Comparison of ENCODE assay signal across 8 mouse cellular contexts in the genomic region with DNA sequence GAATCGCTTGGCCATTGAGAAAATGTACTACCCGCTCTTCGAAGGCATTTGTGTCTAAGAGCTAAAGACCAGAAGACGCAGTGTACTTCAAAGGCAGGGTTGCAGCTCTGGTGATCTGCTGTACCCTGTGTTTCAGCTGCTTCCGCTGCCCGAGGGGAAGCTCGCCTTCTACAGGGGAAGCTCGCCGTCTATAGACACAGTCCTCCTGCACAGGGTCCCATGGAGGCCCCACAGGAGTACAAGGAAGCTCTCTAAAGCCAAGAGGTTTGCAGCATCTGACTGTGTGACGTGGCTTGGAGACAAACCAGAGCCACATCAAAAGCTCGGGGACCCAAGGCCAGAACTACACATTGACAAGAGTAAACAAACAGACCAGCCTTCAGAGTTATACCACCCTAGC.
DNase-seq lines count a peak whose midpoint lies in the region; ATAC-seq and TF ChIP-seq lines count a peak whose summit lies in the region.

No protein-coding gene starts in this region.

- no peaks in the 10 kb centered on the region for H3K36me3 ChIP-seq in embryonic facial prominence, embryonic 11.5 days (replicated peaks; ENCODE audit: control insufficient read depth, insufficient read depth, low read depth, low read length)
- H3K36me3 ChIP-seq in hindbrain, embryonic 14.5 days (replicated peaks; ENCODE audit: control insufficient read depth, insufficient read depth), result no peaks in the 10 kb centered on the region

- H3K4me3 ChIP-seq in lung, adult 2 months (replicated peaks; ENCODE audit: extremely low read depth, low read depth, low read length), result no peak overlapping the region
- H3K4me3 ChIP-seq in embryonic facial prominence, embryonic 11.5 days (ENCODE audit: low read depth, low read length), result no peak overlapping the region
- no peak overlapping the region for H3K4me3 ChIP-seq in hindbrain, embryonic 14.5 days (replicated peaks; ENCODE audit: low read length)

- no peak for ATAC-seq in embryonic facial prominence, embryonic 11.5 days (replicated peaks; ENCODE audit: insufficient number of reproducible peaks, low FRiP score, low TSS enrichment, low read depth)
- ATAC-seq in hindbrain, embryonic 14.5 days (ENCODE audit: low FRiP score), result no peak

- 31% methylated on average over 11 of the region's 11 CpGs for WGBS in lung, adult 2 months
- 45% methylated on average over 11 of the region's 11 CpGs for WGBS in embryonic facial prominence, embryonic 11.5 days
- 72% methylated on average over 11 of the region's 11 CpGs for WGBS in hindbrain, embryonic 14.5 days

- no peak for TF ChIP-seq POLR2A in lung, adult 2 months (IDR thresholded peaks at IDR 0.05; ENCODE audit: borderline replicate concordance, extremely low read depth, low read depth, low read length)

- no peaks in the 10 kb centered on the region for H3K27me3 ChIP-seq in embryonic facial prominence, embryonic 11.5 days (ENCODE audit: control insufficient read depth, insufficient read depth, low read length)
- no peaks in the 10 kb centered on the region for H3K27me3 ChIP-seq in hindbrain, embryonic 14.5 days (ENCODE audit: control insufficient read depth, insufficient read depth, low read length)

- H3K4me1 ChIP-seq in lung, adult 2 months (ENCODE audit: control insufficient read depth, insufficient read depth, low read length), result no peaks in the 10 kb centered on the region
- no peaks in the 10 kb centered on the region; the same call in 1 of the 2 replicates for H3K4me1 ChIP-seq in embryonic facial prominence, embryonic 11.5 days (ENCODE audit: control insufficient read depth, insufficient read depth, low read length)
- H3K4me1 ChIP-seq in hindbrain, embryonic 14.5 days (replicated peaks; ENCODE audit: control insufficient read depth, insufficient read depth, low read length), result no peaks in the 10 kb centered on the region

- no peaks in the 10 kb centered on the region; the same call in 1 of the 2 replicates for H3K9me3 ChIP-seq in embryonic facial prominence, embryonic 11.5 days (replicated peaks; ENCODE audit: control insufficient read depth, low read length)
- peaks cover 16% of the 10 kb centered on the region; the same call in 1 of the 2 replicates for H3K9me3 ChIP-seq in hindbrain, embryonic 14.5 days (ENCODE audit: control insufficient read depth, low read length)

- DNase-seq in lung, adult 18-20 months, result peak; percentile 9 to 19
- DNase-seq in lung, adult 2 months, result no peak
- DNase-seq in embryonic facial prominence, embryonic 11.5 days (ENCODE audit: low spot score), result peak; percentile 29
- DNase-seq in hindbrain, embryonic 14.5 days (ENCODE audit: low spot score), result no peak
- peak; percentile 45 for DNase-seq in lung, postnatal 10 days
- DNase-seq in right cerebral cortex, postnatal 10 days (ENCODE audit: low spot score in 2 of 2), result no peak
- DNase-seq in right cerebral cortex, postnatal 4 days, result no peak
- no peak for DNase-seq in retina, postnatal 1 day

- peak overlapping the region; percentile 59; the same call in 1 of the 2 replicates for H3K27ac ChIP-seq in embryonic facial prominence, embryonic 11.5 days (replicated peaks; ENCODE audit: low read depth, low read length)
- H3K27ac ChIP-seq in hindbrain, embryonic 14.5 days, result peak overlapping the region; percentile 41; the same call in 1 of the 2 replicates

- no peak overlapping the region for H3K9ac ChIP-seq in embryonic facial prominence, embryonic 11.5 days (replicated peaks; ENCODE audit: low read length)
- no peak overlapping the region for H3K9ac ChIP-seq in hindbrain, embryonic 14.5 days

- no peak overlapping the region for H3K4me2 ChIP-seq in embryonic facial prominence, embryonic 11.5 days (ENCODE audit: low read depth, low read length)
- no peak overlapping the region for H3K4me2 ChIP-seq in hindbrain, embryonic 14.5 days (replicated peaks)

- TF ChIP-seq CTCF in lung, adult 2 months (IDR thresholded peaks at IDR 0.05; ENCODE audit: insufficient read depth, low read length), result no peak

Comparison
In these comparisons a context has a peak if more than half of its experiments do, and no peak if none do; other contexts are left out.
1. DNase-seq: peak in lung, adult 18-20 months (2 of 2), embryonic facial prominence, embryonic 11.5 days (single experiment) and lung, postnatal 10 days (single experiment); none in lung, adult 2 months (single experiment), hindbrain, embryonic 14.5 days (single experiment), right cerebral cortex, postnatal 10 days (0 of 2), right cerebral cortex, postnatal 4 days (single experiment) and retina, postnatal 1 day (single experiment).